Mouse (Mus musculus) thymus, adult 2 months (tissue): Measurements from ENCODE around the gene Trak1.

Experiments used
- CTCF ChIP-seq: fragments of 200-500 bp; IDR thresholded peaks from 2 replicates; pipeline ENCODE4 v1.5.1; 2012; ENCODE audit warnings: mild to moderate bottlenecking, control low read depth, low read length, moderate library complexity, borderline replicate concordance; ENCODE audit not compliant: control insufficient read depth, poor library complexity, insufficient read depth; ENCODE audit errors: extremely low read depth
- POLR2A ChIP-seq: fragments of 200-500 bp; IDR thresholded peaks from 2 replicates; pipeline ENCODE4 v1.6.1; 2012; ENCODE audit warnings: mild to moderate bottlenecking, low read length, control low read depth, moderate library complexity; ENCODE audit not compliant: control insufficient read depth, poor library complexity, insufficient read depth; ENCODE audit errors: extremely low read depth

DNA sequence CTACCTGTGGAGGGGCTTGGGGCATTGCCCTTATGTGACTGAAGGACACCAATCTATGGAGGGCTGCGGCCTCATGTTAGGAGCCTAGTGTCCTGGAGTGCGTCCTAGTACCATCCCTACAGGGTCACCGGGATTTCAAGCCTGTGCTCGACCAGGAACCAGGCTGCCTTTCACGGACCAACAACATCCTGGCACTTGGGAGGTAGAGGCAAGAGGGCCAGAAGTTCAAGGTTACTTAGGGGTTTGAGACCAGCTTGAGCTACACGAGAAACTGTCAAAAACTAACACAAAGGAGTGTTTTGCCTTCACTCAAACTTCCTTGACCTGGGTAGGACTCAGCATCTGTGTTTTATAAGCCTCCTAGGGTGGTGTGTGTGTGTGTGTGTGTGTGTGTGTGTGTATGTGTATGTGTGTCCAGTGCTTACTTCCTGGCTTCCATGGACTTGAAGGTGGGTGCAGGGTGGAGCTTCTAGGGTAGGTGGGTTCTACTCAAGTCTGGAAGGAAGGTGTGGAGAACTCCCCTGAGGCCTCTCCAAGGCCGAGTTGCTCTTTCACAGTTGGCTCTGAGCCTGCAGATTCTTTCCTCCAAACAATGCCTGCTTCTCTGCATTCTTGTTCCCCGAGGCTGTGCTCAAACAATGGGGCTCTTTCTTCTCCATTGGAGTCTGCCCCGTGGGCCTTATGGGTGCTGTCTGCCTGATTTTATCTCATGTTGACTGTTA is 40.1 kb downstream of the Trak1 start:
- no peak for TF ChIP-seq CTCF
- no peak for TF ChIP-seq POLR2A
